Mouse (Mus musculus) cerebellum, adult 2 months (tissue): ENCODE measurements around the gene Tax1bp1.

ENCODE experiments used
- CTCF ChIP-seq: fragments of 200-500 bp; IDR thresholded peaks from 2 replicates; pipeline ENCODE4 v1.5.1; 2011; ENCODE audit warnings: low read depth, mild to moderate bottlenecking, control low read depth, low read length, moderate library complexity, borderline replicate concordance; ENCODE audit not compliant: insufficient read depth
- POLR2A ChIP-seq: fragments of 200-500 bp; IDR thresholded peaks from 2 replicates; pipeline ENCODE4 v1.6.1; 2011; ENCODE audit warnings: low read length, control low read depth, borderline replicate concordance; ENCODE audit not compliant: insufficient read depth

DNA sequence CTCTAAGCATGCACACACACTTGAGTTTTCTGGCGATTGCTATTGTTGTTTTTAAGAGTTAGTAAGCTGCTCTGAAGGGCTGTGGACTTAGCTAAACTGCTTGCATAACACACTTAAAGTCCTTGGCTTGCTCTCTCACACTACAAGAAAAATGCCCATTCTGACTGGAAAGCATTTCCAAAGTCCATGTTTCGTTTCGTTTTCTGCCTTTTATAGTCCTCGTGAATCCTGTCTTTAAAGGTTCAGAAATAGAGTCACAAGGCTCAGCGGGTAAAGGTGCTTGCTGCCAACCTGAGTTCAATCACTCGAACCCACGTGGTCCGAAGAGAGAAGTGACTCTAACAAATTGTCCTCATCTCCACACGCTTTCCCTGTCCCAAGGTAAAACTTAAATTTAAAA is 34.0 kb upstream of the Tax1bp1 start:
- no peak for TF ChIP-seq CTCF
- no peak for TF ChIP-seq POLR2A
